Mouse (Mus musculus) kidney, adult 9 months (tissue): ENCODE measurements at regions not wholly inside any gene's neighbourhood (a gene's known extent, or its start where the extent isn't known, plus 50 kb on each side); places are given as distances from the start of the nearest gene placed in this dataset.
A peak's percentile ranks its signal among the peaks of the same experiment; 100 is the strongest.

Experiments used
- DNase-seq: peaks from one replicate; pipeline ENCODE4 v3.0.0; 2022

DNA sequence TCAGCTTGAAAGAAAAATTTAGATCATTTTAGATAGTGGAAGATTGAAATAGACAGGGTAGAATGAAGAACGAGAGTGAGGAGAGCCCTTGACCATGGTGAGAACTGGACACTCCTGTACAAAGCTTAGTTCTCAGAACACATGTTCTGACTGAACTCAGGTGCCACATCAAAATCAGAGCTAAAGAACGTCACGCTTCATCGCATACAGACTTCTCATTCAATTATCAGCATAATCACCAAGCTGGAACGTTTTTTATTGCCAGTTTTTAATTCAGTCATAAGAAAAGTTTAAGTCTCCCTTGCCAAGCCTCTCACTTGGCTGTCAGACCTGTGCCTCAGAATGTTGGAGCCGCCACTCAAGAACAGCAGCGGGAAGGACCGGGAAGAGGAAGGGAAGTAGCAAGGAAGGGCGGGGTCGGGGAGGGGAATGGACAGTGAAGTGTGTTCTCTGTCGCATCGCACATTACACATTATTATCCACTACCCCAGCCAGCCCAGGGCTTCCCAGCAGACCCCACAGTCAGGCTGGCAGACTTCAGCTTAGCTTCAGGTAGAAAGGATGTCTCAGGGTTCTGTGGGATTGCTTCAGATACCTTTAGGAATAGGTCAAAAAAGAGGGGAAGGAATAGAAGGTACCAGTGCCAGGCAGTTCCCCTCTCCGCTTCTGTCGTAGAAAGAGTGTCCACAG lies 140.1 kb upstream of the Smim15 start:
- peak; percentile 60 for DNase-seq

DNA sequence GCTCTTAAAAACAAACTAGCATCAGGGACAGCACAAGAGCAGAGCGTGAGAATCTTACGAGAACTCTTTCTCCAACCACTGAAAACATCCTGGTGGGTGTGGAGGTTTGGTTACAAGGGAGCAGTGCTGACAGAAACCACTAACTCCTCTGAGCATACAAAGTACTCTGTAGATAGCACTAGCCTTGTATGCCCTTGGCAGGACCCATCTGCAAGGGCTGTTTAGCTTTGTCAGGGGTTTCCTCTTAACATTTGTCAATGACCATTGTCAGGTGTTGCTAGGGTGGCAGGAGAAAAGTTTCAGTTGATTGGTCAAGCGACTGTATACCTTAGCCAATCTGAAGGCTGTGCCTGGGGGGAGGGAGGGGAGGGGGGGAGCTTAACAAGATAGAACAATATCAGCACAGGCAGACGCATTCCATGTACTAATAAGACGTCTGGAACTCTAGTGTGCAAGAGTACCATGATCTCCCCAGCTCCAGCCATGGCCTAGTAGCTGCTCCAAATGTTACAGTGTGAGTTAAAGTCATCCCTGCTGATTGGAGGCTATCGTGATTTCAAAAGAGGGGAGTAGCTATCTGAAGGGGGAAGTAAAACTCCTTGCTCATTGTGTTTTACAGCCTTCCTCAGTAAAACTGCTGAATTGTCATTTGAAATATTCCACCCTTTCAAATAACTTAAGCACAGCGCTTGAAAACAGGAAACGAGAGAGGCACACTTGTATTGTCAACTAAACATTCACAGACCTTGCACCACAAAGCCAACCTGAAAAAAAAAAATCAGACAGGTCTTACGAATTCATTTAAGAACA lies 140.9 kb upstream of the Smim15 start:
- no peak for DNase-seq

DNA sequence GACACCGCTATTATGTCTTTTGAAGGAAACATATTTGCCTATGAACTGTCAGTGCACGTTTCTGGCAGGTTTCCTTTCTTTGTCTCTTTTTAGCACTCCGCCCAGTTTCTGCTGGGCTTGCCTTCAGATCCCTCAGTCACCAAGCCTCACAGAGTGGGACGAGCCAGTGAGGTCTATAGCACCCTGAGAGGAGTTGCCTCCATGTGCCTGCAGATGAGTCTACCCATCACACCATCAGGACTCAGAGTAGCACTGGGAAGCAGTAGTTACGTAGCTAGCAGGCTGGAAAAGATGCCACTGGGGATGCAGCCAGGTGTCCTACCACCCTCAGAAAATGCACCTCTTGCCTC lies 141.5 kb upstream of the Smim15 start:
- no peak for DNase-seq

DNA sequence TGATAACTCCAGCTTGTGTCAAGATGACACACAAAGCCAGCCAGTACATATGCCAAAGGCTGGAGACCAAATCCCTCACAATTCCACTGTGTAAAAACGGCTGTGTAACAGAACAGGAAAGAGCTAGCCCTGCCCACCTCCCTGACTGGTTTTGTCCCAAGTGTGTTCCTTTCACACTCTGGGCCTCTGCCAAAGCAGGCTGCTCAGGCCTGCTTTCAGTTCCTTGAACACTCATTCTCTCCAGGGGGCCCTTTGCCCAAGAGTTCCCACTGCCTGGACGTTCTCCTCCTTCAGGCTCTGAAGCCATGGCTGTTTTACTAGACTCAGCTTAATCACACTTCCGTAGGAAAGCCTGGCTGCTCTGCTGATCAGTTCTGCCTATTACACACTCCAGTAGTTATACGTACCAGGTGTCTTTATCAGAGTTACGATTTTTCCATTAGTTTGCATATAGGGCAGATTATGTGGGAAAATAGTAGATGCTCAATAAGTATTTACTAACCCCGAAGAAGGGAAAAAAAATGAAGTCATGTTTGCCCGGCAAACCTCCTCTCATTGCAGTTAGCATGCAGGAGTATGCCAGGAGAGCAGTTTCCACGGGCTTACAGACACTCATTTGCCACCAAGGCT lies 144.5 kb upstream of the Smim15 start:
- peak; percentile 72 for DNase-seq

DNA sequence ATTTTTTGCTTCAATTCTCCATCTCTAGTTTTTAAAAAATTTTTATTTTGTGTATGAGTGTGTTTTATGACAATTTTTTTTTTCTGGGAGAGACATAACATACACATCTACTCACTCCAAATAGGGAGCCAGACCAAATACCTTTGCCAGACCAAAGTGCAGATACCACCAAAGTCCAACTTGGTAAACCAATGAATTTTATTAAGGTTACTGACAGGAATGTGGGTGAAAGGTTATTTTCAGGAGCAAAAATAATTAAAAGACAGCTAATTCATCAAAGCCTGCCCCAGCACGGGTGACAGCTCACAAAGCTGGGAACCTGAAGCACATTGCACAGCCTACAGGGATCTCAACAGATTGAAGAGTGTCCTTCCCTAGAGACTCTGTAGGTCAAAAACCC lies 146.6 kb upstream of the Smim15 start:
- DNase-seq: peak; percentile 80

DNA sequence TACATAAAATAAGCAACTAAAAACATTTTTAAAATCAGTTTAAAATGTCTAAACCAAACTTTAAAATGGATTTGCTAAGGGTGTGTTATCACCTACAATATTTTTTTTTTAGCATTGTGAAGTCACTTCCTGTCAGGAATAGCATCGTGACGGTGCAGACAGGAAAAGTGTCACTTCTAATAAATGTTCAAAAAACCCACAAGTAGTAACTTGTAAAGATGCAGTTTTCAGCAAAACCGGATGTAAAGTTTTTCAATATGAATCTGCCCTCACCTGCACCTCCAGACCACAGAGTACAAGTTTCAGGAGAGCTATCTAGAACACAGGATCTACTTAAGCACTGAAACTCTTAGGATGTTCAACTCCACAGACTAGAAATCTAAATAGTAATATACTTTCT lies 147.1 kb upstream of the Smim15 start:
- DNase-seq: no peak

DNA sequence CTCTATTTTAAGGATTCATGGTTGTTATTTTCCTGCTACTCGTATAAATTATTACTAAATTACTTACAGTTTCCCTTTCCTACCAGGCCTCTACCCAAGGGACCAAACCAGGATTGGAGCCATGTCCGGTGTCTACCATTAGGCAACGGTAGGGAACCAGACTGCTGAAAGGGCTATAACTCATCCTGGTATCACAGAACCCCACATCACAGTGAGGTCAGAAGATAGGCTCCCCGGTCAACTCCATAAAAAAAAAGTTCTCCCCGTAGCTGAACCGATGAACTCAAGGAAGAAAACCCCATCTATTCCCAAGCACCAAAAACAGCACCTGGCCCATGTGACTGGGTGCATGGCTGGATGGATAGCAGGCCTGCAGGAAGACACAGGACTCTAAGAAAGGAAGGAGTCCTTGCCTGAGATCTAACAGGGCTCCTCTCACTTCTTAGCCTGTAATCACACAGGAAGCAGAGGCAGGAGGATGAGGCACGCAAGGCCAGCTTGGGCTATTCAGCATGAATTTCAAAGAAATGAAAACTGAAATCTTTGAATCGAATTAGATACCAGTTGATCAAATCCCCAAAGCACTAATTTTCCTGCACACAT lies 150.6 kb upstream of the Smim15 start:
- DNase-seq: no peak

DNA sequence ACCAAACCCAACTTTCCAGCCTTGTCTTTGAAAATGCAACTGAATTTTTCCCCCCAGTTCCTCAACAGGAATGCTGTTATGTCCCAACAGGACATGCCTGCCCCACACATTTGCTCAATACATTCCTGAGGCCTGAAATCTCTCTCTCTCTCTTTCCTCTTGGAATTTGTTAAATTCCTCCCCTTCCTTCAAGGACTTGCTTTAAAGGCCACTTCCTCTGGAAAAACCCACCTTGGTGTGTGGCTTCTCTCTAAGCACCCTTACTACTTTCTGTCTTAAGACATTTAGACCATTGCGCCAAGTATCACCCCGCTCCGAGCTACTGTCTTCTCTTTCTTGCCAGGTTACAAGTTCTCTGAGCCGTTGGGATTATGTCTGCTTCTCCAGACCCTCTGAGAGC lies 151.2 kb upstream of the Smim15 start:
- no peak for DNase-seq

DNA sequence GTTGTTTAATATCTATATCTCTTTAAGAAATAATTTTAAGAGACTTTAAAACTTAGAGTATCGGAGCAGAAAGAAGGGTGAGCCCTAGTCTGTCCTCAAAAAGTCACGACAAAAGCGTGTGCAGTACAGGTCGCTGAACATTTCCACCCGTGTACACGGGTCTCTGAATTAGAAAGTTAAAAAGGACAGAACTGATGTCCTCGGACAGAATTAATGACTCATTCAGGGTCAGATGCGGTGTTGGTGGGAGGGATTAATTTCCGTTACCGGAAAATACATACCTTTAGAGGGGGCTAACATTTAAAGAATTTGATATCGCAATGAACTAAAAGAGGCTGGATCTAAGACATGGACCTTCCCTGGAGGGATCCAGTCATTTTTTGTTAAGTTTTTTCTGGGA lies 152.3 kb upstream of the Smim15 start:
- DNase-seq: no peak

DNA sequence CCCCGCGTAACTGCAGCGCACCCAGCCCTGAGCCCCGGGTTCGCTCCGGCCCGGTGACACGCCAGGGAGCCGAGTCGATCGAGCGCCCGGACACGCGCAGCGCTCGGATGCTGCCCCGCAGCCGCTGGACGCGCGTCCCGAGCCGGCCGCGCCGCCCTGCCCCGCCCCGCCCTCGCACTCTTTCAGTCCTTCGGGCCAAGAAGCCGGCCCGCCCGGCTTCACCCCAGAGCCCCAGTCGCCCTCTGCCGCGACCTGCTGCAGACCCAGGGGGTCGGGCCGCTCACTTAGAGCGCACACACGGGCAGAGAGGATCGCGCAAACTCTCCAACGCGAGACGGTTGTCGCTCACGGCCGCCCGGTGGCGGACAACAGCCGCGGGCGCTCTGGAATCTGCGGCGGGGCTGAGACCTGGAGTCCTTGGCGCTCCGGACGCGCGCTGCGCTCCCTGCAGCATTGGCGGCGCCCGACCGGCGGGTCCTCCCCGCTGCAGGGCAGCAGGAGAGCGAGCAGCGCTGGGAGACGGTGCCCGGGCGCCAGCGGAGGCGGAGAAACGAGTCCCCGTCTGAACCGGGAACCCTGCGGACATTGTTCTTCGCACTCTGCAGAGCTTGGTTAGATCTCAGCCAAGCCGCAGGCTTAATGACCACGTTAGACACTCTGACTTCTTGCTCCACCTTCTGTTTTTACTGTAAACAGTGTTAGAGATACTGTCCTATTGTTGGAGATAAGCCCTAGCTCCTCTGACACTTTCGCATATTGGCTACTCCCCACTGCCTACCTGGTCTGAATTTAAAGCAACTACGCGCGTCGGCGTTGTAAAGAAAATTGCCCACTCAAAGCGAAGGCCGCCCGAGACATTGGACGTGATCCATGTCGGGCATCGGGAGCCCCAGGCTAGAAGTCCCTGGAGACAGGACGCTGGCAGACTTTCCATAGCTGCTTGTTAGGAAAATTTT lies 153.1 kb upstream of the Smim15 start:
- peak; percentile 86 for DNase-seq

DNA sequence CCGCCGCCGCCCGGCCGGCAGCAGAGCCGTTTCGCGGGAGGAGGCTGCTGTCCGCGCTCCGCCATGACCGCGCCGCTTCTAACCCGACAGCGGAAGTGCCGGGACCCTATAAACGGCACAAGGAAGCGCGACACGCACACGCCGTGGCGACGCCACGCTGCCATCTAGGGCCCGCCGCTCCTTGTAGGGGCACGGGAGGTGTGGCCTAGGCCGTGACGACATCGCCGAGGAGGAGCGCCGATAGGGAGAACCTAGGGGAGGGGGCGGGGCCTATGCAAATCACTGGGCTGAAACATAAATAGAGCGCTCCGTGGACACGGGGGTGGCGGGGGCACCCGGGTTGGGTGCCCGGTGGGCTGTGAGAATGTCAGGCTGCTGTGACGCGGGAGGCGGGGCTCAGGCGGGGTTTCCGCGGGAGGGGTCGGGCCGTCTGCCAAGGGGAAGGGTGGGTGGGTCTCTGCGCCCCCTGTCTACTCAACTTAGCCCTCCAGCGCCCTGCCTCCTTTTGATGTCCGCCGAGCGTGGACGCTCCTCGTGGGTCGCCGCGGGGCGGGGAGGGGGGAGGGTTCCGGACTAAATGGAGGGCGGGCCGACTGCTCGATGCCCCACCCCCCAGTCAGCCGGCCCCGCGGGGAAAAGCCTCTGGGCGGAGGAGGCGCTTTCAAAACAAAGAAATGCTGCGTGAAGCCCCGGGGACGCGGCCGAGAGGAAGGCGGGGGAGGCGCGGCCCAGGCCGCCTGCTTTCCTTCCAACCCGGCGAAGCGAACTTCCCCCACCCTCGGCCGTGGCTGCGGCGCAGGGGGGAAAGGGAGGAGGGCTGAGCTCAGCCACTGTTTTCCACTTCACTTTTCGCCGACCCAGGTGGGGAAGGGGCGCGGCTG lies 154.0 kb upstream of the Smim15 start:
- DNase-seq: peak; percentile 99

DNA sequence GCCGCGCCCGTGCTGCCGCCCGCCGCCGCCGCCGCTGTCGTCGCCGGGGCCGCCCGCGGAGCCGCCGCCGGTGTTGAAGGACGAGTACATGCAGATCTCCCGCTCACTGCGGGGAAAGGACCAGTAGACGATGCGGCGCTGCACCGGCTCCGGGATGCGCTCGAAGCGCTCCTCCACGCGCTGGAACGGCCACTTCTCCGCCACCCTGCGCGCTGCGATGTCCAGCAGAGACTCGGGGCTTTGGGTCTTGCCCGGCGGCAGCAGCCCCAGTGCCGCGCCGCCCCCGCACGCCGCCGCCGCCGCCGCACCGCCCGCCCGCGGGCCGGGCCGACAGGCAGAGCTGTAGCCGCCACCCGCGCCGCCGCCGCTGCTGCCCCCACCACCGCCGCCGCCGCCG lies 154.7 kb upstream of the Smim15 start:
- DNase-seq: no peak

DNA sequence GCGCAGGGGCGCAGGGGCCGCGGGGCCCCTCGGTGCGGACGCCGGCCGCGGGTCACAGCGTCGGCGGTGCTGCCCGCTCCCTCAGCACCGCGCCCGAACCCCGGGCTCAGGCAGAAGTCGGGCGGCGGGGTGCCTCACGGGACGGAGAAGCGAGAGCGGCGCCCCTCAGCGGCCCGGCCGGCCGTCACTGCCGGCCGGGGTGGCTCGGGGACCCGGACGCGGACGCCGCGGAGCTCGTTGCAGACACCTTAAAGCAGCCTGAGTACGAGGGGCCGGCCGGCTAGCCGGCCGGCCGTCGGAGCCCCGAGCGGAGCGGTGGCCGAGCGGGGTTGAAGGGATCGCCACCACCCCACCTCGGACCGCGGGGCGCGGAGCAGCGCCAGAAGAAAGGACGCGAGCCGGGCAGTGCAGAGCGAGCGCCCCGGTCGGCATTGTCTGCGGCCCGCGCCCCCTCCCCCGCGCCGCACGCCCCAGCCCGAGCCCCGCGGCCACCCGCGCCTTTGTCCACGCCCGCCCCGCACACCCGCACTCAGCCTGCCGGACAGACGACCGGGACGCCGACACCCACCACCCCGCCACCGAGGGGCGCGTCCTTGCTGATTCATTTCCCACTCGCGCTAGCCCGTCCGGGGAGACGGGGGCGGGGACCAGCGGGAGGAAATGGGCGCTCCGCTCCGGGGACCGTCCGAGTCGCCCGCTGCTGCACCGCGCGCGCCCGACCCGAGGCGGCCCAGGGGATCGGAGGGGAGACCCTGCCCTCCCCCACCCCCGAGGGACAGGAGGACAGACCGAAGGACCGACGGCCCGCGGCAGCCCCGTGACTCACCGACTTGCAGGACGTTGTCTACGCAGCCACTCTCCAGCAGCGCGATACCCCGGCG lies 155.4 kb upstream of the Smim15 start:
- DNase-seq: peak; percentile 59

DNA sequence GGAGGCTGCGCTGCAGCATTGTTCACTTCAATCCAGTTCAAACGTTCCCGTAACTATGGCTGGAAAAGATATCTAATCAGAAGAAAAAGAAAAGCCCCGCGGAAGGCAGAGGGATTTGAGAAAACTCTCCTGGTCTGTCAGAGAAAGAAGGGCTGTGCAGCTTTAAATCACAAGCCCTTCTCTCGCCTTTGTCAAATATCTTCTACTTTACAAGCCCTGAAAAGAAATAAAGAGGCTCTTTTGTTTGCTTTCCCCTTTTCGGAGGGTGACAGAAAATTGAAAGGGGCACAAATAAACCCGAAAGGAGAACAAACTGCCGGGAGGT lies 156.1 kb upstream of the Smim15 start:
- no peak for DNase-seq

DNA sequence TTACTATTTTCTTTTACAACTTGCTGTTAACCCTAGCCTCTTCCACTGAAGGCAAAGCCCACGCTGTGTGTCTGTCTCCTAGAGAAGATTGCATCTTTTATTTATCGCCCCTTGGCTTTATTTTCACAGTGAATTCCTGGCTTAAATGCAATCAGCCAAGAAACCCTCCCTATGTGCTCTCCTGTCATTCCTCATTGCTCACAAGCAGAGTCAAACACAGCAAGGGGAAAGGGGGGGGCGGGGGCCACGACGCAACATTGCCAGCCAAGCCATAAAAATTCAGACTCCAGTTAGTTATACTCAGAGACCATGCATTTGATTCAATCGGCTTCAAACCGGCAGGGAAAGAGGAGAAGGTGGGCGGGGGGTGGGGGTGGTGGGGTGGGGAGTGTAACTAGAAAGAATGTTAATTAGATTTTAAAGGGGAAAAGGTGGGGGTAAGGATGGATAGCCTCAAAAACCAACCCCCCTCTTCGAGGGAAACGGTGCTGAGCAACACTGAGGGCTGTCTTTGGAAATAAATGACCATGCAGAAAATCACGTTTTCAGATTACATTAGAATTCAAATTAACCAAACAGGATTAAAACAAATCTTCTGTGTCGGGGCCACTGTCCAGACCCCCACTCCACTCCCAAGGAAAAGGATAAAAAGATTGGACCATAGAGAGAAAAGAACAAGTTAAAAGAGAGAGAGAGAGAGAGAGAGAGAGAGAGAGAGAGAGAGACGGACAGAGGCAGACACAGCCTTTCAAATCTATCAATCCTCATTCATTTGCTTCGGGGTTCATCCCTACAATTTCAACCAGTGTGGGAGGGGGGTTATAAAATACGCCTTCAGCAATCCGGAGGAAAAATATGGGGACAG lies 156.6 kb upstream of the Smim15 start:
- DNase-seq: no peak

DNA sequence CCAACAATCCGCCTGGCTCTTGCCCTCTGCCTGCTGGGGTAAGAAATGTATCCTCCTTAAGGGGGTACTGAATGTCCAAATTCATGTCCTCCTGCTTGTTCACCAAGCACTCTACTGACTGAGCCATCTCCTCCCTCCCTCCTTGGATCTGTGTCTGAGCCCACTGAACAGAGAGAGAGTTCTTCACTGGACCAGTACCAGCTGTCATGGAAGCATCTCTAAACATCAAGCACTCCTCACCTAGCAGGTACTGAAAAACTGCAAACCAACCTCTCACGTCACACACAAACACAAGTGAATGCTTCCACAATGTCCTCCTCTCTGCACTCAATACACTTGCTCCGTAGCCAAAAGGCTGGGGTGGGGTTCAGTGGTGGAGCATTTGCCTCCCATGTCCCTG lies 159.4 kb upstream of the Smim15 start:
- DNase-seq: no peak

DNA sequence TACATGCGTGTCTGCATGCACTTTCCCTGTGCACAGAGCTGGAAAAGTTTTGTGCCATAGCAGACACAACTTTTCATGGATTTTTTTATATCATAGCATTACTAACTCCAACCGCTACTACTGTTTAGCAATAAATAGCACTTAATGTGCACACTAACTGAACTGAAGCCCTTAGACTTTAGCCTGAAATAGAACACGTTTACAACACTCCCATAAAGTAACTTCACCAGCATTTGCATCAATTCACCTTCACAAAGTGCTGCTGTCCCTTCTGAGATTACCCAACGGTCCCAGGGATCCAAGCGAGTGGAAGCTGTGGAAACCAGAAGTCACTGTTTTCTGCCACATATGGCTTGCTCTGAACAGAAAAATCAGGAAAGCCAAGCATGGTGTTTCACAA lies 161.9 kb upstream of the Smim15 start:
- DNase-seq: no peak

DNA sequence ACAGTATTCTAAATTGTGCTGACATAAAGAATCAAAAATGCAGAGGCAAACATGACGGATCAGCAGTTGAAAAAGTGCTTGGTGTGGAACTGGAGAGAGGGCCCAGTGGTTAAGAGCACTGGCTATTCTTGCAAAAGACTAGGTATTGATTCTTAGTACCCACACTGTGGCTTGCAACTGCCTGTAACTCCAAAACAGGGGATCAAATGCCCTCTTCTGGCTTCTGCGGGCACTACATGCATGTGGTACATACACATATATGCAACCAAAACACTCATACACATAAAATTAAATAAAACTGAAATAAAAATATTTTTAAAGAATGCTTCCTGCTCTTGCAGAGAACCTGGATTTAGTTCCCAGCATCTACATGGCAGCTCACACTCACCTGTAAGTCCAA lies 163.7 kb upstream of the Smim15 start:
- no peak for DNase-seq

DNA sequence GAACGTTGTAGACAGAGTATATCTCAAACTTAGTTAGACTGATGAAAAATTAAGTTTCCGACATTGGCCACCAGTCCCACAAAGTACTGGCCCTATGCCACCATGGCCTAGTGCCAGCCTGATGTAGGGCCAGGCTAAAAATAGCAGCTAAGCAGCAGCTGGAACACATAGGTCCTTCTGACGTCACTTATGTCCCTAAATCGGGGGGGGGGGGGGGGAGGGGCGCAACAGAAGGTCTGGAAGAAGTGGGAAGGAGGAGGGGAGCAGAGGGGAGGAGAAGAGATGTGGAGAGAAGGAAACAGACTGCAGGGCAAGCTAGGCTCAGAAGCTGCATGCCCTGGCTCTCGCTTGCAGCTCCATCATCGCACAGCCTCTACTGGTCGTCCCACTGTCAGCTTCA lies 164.7 kb upstream of the Smim15 start:
- peak; percentile 68 for DNase-seq

DNA sequence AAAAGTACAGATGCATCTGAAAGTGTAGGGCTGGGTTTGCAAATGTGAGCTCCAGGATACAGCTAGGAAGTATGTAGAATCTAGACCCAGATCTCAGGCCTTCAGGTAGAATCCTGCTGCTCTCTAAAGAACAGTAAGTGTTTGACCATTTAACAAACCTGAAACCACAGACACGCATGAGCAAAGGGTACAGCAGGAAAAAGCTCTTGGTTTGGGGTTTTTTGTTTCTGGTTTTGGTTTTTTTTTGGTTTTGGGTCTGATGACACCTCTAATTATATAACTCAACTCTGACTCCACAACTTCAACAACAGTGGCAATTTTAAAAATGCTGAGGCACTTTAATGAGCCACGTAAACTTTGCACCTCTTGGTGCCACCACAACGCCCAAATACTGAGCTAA lies 165.3 kb upstream of the Smim15 start:
- DNase-seq: no peak
